Mouse (Mus musculus) stomach, embryonic 15.5 days (tissue): ENCODE results near the gene Cdc27. TPM values are rescaled to one million over a fixed set of nuclear protein-coding genes. Genes with fewer than 3 reads are reported as not detected.
"Not testable (repeated sequence)": the region's sequence is repeated elsewhere in the genome, so short reads cannot be mapped to it uniquely, and the experiment has no call there.

ENCODE experiments used
- ATAC-seq: fragments of 200-750 bp; cut with Nextera tagmentation; 2 replicates; pipeline ENCODE4 v1.8.0; 2017; ENCODE audit warnings: low read depth, moderate number of reproducible peaks, moderate TSS enrichment; ENCODE audit not compliant: insufficient read depth, low FRiP score
- H3K27ac ChIP-seq: fragments of 300-500 bp; sonication (generic); 2 replicates; pipeline ENCODE4 v1.5.1; 2015; ENCODE audit warnings: mild to moderate bottlenecking, inconsistent platforms
- H3K27me3 ChIP-seq: fragments of 300-500 bp; sonication (generic); replicated peaks from 2 replicates; pipeline ENCODE4 v1.6.1; 2015; ENCODE audit warnings: inconsistent platforms
- H3K36me3 ChIP-seq: fragments of 300-500 bp; sonication (generic); 2 replicates; pipeline ENCODE4 v1.6.1; 2015; ENCODE audit warnings: inconsistent platforms
- H3K4me1 ChIP-seq: fragments of 300-500 bp; sonication (generic); 2 replicates; pipeline ENCODE4 v1.6.1; 2015; ENCODE audit warnings: inconsistent platforms
- H3K4me2 ChIP-seq: fragments of 300-500 bp; sonication (generic); 2 replicates; pipeline ENCODE4 v1.6.1; 2015; ENCODE audit warnings: mild to moderate bottlenecking, inconsistent platforms
- H3K4me3 ChIP-seq: fragments of 300-500 bp; sonication (generic); replicated peaks from 2 replicates; pipeline ENCODE4 v1.5.1; 2015; ENCODE audit warnings: inconsistent platforms
- H3K9ac ChIP-seq: fragments of 300-500 bp; sonication (generic); 2 replicates; pipeline ENCODE4 v1.6.1; 2015; ENCODE audit warnings: inconsistent platforms
- H3K9me3 ChIP-seq: fragments of 300-500 bp; sonication (generic); 2 replicates; pipeline ENCODE4 v1.6.1; 2016; ENCODE audit warnings: inconsistent platforms
- WGBS: fragments of 180-500 bp; shearing (Covaris S2); methylation state at CpG from one replicate; pipeline ENCODE4 v1.1.7; 2015; 5-methylcytosine and 5-hydroxymethylcytosine counted together
- polyA plus RNA-seq: library from polyadenylated mRNA; unstranded; fragments of >200 nt; fragmentation: Nextera tagmentation; extraction: Ambion mirVana; gene quantifications from 2 replicates; pipeline ENCODE4 v1.2.1, GENCODE M21; 2015

Cdc27 gene
- polyA plus RNA-seq, 1 experiment from 2014 or later = 37.4 TPM

- no peaks in the 10 kb centered on the region for H3K27me3 ChIP-seq
- peaks cover 3% of the 10 kb centered on the region; the same call in 1 of the 2 replicates for H3K4me1 ChIP-seq
- peak overlapping the region; percentile 18; the same call in 1 of the 2 replicates for H3K27ac ChIP-seq
- H3K36me3 ChIP-seq = no peaks in the 10 kb centered on the region
- no peak for ATAC-seq
- H3K4me3 ChIP-seq = no peak overlapping the region; the same call in 1 of the 2 replicates
- 35% methylated on average over 18 of the region's 18 CpGs for WGBS
- peak overlapping the region; percentile 37; the same call in 1 of the 2 replicates for H3K4me2 ChIP-seq
- H3K9me3 ChIP-seq = no peaks in the 10 kb centered on the region
- no peak overlapping the region; the same call in 1 of the 2 replicates for H3K9ac ChIP-seq
Measured at GRCm38 (mm10) chr11:104581446-104582307, 31.3 kb upstream of the Cdc27 start.

GRCm38 (mm10) chr11:104580606-104581005 lies 30.2 kb upstream of the Cdc27 start:
- no peak for ATAC-seq
- Histone ChIP-seq H3K9ac (no peak overlapping the region), H3K27ac (no peak overlapping the region), H3K9me3 (no peaks in the 10 kb centered on the region), H3K4me2 (no peak overlapping the region), H3K4me3 (no peak overlapping the region), H3K27me3 (no peaks in the 10 kb centered on the region), H3K4me1 (peaks cover 3% of the 10 kb centered on the region; the same call in 1 of the 2 replicates), H3K36me3 (no peaks in the 10 kb centered on the region)
- WGBS = 79% methylated on average over 5 of the region's 5 CpGs

GRCm38 (mm10) chr11:104580091-104580490 lies 29.7 kb upstream of the Cdc27 start:
- Histone ChIP-seq H3K27me3 (no peaks in the 10 kb centered on the region), H3K9ac (no peak overlapping the region), H3K4me1 (peaks cover 3% of the 10 kb centered on the region; the same call in 1 of the 2 replicates), H3K9me3 (no peaks in the 10 kb centered on the region), H3K27ac (no peak overlapping the region), H3K36me3 (no peaks in the 10 kb centered on the region), H3K4me2 (no peak overlapping the region), H3K4me3 (no peak overlapping the region)
- WGBS = 65% methylated on average over 6 of the region's 6 CpGs
- no peak; the same call in 1 of the 2 replicates for ATAC-seq

- WGBS = 95% methylated on average over 8 of the region's 8 CpGs
- H3K36me3 ChIP-seq = no peaks in the 10 kb centered on the region
- H3K9me3 ChIP-seq = no peaks in the 10 kb centered on the region
- no peak overlapping the region for H3K27ac ChIP-seq
- no peaks in the 10 kb centered on the region for H3K27me3 ChIP-seq
- no peak overlapping the region for H3K9ac ChIP-seq
- no peak overlapping the region for H3K4me3 ChIP-seq
- peaks cover 3% of the 10 kb centered on the region; the same call in 1 of the 2 replicates for H3K4me1 ChIP-seq
- H3K4me2 ChIP-seq = no peak overlapping the region
- ATAC-seq = no peak
Measured at GRCm38 (mm10) chr11:104579575-104579974, 29.2 kb upstream of the Cdc27 start.

- Histone ChIP-seq H3K4me3 (no peak overlapping the region), H3K27me3 (no peaks in the 10 kb centered on the region), H3K9ac (no peak overlapping the region), H3K9me3 (no peaks in the 10 kb centered on the region), H3K27ac (no peak overlapping the region), H3K4me2 (no peak overlapping the region), H3K36me3 (no peaks in the 10 kb centered on the region), H3K4me1 (peaks cover 3% of the 10 kb centered on the region; the same call in 1 of the 2 replicates)
- WGBS = 81% methylated on average over 9 of the region's 9 CpGs
- ATAC-seq = no peak
Measured at GRCm38 (mm10) chr11:104579084-104579483, 28.7 kb upstream of the Cdc27 start.

- H3K4me2 ChIP-seq = no peak overlapping the region
- no peaks in the 10 kb centered on the region for H3K36me3 ChIP-seq
- peaks cover 3% of the 10 kb centered on the region; the same call in 1 of the 2 replicates for H3K4me1 ChIP-seq
- no peaks in the 10 kb centered on the region for H3K9me3 ChIP-seq
- no peaks in the 10 kb centered on the region for H3K27me3 ChIP-seq
- H3K27ac ChIP-seq = no peak overlapping the region
- 36% methylated on average over 5 of the region's 5 CpGs for whole genome bisulfite sequencing
- H3K4me3 ChIP-seq = no peak overlapping the region
- no peak overlapping the region for H3K9ac ChIP-seq
- no peak for ATAC-seq
Measured at GRCm38 (mm10) chr11:104578074-104578473, 27.7 kb upstream of the Cdc27 start.

- Histone ChIP-seq H3K9me3 (no peaks in the 10 kb centered on the region), H3K27ac (no peak overlapping the region), H3K36me3 (no peaks in the 10 kb centered on the region), H3K4me3 (no peak overlapping the region), H3K27me3 (no peaks in the 10 kb centered on the region), H3K4me1 (peaks cover 3% of the 10 kb centered on the region; the same call in 1 of the 2 replicates), H3K4me2 (no peak overlapping the region), H3K9ac (no peak overlapping the region)
- ATAC-seq = no peak
- 49% methylated on average over 10 of the region's 10 CpGs for whole genome bisulfite sequencing
Measured at GRCm38 (mm10) chr11:104576772-104577612, 26.6 kb upstream of the Cdc27 start.

GRCm38 (mm10) chr11:104572566-104572965 lies 22.1 kb upstream of the Cdc27 start:
- Histone ChIP-seq H3K27me3 (no peaks in the 10 kb centered on the region), H3K9me3 (no peaks in the 10 kb centered on the region), H3K36me3 (no peaks in the 10 kb centered on the region), H3K4me2 (no peak overlapping the region), H3K4me3 (no peak overlapping the region), H3K27ac (no peak overlapping the region), H3K4me1 (no peaks in the 10 kb centered on the region), H3K9ac (no peak overlapping the region)
- WGBS = 45% methylated on average over 2 of the region's 2 CpGs
- ATAC-seq = no peak

- Histone ChIP-seq H3K9me3 (no peaks in the 10 kb centered on the region), H3K27me3 (no peaks in the 10 kb centered on the region), H3K27ac (no peak overlapping the region), H3K4me2 (no peak overlapping the region), H3K9ac (no peak overlapping the region), H3K4me1 (no peaks in the 10 kb centered on the region), H3K36me3 (no peaks in the 10 kb centered on the region), H3K4me3 (no peak overlapping the region)
- no peak for ATAC-seq
- WGBS = 45% methylated on average over 7 of the region's 7 CpGs
Measured at GRCm38 (mm10) chr11:104572091-104572490, 21.7 kb upstream of the Cdc27 start.

GRCm38 (mm10) chr11:104571373-104571772 lies 21.0 kb upstream of the Cdc27 start:
- H3K4me2 ChIP-seq = peak overlapping the region; percentile 71
- H3K36me3 ChIP-seq, H3K9ac ChIP-seq, H3K27ac ChIP-seq, H3K9me3 ChIP-seq, H3K27me3 ChIP-seq, H3K4me1 ChIP-seq: not testable (repeated sequence)
- peak; percentile 22; the same call in 1 of the 2 replicates for ATAC-seq
- peak overlapping the region; percentile 39 for H3K4me3 ChIP-seq
- 1% methylated on average over 28 of the region's 28 CpGs for WGBS

GRCm38 (mm10) chr11:104570515-104570914 lies 20.1 kb upstream of the Cdc27 start:
- not testable (repeated sequence) for H3K27ac ChIP-seq, H3K4me2 ChIP-seq, H3K27me3 ChIP-seq, H3K4me1 ChIP-seq, H3K9ac ChIP-seq, H3K9me3 ChIP-seq, H3K36me3 ChIP-seq, H3K4me3 ChIP-seq, ATAC-seq
- WGBS = 75% methylated on average over 8 of the region's 8 CpGs

GRCm38 (mm10) chr11:104568326-104568725 lies 17.9 kb upstream of the Cdc27 start:
- Histone ChIP-seq H3K36me3 (no peaks in the 10 kb centered on the region), H3K27me3 (no peaks in the 10 kb centered on the region), H3K4me3 (no peak overlapping the region), H3K4me1 (no peaks in the 10 kb centered on the region), H3K9ac (no peak overlapping the region), H3K27ac (no peak overlapping the region), H3K4me2 (no peak overlapping the region), H3K9me3 (no peaks in the 10 kb centered on the region)
- no peak for ATAC-seq
- 93% methylated on average over 4 of the region's 4 CpGs for WGBS
